Mouse (Mus musculus): Measurements from ENCODE around the gene Arl15. TPM values are rescaled to one million over a fixed set of nuclear protein-coding genes. Genes with fewer than 3 reads are reported as not detected.

Gene Arl15
- polyA plus RNA-seq, 1 experiment: 23.8 TPM

DNA sequence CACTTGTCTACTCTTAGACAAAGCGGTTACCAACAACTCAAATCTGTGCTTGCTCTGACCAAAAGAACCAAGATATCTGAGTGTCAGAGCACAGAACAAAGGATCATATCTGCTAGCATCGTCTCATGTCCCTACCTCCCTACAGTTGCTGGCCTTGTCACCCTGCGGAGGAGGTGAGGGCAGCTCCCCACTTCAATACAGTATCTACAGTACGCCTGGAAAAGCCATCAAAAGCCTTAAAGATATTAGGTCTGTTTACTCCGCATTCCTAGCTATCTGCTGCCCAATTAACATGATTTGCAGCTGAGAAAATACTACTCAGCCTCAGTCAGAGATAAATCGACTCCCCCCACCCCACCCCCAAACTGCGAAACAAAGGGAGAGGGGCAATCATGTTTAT, 371.3 kb downstream of the Arl15 start:
- TF ChIP-seq POLR2A (IDR thresholded peaks at IDR 0.05; ENCODE audit: borderline replicate concordance, extremely low read depth, insufficient read depth, insufficient read length, poor library complexity, severe bottlenecking): no peak
- no peak for TF ChIP-seq CTCF (IDR thresholded peaks at IDR 0.05; ENCODE audit: borderline replicate concordance, extremely low read depth, insufficient read depth, insufficient read length)
- no peak for DNase-seq (ENCODE audit: low read depth)

DNA sequence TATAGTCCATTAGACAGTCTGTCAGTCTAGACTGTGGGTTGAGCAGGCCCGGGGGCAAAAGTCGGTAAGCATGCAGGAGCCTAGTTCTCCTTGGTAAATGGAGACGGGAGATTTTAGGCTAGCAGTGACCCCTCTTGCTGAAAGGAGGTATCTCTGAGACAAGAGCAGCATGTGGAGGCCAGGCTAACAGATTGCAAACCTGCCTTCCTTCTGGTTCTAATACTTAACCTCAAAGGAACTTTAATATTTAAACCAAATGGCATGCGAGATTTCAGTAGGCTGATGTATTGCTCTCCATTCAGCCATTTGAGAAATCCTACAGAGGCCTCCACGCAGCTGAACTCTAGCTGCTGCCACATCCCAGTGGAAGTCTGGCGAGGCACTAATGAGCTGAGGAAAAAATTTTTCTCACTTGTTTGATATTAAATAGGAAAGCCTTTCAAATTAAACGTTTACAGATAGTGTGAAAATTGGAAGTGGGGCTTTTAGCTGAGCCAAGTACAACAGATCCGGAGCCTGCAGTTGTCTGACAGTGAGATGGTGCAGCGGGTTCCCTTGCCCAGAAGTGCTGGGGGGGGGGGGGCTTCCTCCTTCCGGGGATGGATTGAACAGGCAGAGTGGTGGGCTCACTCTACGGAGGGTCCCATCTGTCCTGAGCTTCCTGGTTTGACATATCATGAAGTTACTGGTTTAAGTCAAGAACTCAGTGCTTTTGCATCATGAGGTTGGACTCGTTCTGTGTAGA, 372.3 kb downstream of the Arl15 start:
- TF ChIP-seq CTCF (IDR thresholded peaks at IDR 0.05; ENCODE audit: borderline replicate concordance, extremely low read depth, insufficient read depth, insufficient read length) (no peak), POLR2A (IDR thresholded peaks at IDR 0.05; ENCODE audit: borderline replicate concordance, extremely low read depth, insufficient read depth, insufficient read length, poor library complexity, severe bottlenecking) (no peak)
- peak; percentile 61 for DNase-seq (ENCODE audit: low read depth)

DNA sequence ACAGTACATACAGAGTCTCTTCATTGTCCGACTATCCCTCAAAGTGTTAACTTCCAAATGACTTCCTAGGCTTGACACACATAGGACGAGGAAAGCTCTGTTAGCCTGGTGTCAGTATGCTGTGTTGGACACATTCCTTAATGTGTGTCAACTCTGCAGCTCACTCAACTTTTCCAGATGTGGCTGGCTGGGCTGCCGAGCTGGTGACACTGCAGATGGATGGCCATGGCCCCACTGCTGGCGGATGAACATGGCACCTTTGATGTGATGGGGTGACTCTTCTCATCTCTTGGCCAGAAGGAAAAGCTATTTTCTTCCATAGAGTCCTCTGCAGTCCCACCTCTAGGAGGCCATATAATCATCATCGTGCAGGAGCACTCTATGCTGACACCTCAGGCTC, 375.8 kb downstream of the Arl15 start:
- TF ChIP-seq CTCF (IDR thresholded peaks at IDR 0.05; ENCODE audit: borderline replicate concordance, extremely low read depth, insufficient read depth, insufficient read length): no peak
- TF ChIP-seq POLR2A (IDR thresholded peaks at IDR 0.05; ENCODE audit: borderline replicate concordance, extremely low read depth, insufficient read depth, insufficient read length, poor library complexity, severe bottlenecking): no peak
- no peak for DNase-seq (ENCODE audit: low read depth)

DNA sequence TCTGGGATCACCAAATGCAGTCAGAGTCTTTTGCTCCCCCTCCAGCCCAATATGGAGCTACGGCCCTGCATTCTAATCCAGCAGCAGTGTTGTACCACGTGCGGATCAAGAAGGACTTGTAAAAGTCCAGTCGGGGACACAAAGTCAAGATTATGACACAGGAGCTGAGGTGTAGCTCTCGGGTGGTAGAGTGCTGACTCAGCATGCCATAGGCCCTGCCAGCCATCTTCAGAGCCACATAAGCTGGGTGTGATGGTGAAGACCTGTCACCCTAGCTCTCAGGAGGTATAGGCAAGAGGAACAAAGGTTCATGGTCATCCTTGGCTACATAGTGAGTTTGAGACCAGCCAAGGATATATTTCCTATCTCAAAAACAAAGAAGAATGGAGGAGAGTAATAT, 377.2 kb downstream of the Arl15 start:
- DNase-seq (ENCODE audit: low read depth): no peak
- TF ChIP-seq POLR2A (IDR thresholded peaks at IDR 0.05; ENCODE audit: borderline replicate concordance, extremely low read depth, insufficient read depth, insufficient read length, poor library complexity, severe bottlenecking) (no peak), CTCF (IDR thresholded peaks at IDR 0.05; ENCODE audit: borderline replicate concordance, extremely low read depth, insufficient read depth, insufficient read length) (no peak)

DNA sequence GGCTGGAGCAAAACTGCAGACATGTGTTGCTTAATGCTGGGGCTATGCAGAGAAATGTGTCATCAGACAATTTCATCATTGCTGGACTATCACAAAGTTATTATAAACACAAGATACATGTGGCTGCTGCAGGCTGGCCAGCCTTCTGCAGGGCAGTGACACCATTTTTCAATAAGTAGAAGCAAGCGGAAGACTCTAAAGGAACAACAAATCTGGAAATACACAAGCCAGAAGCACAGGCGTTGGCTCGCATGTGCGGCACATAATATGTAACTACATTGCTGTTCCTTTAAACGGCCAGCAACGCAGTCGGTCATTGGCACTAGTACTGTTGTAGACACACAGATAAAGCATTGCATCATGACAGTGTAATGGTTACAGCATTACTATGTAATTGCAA, 393.8 kb downstream of the Arl15 start:
- TF ChIP-seq POLR2A (IDR thresholded peaks at IDR 0.05; ENCODE audit: borderline replicate concordance, extremely low read depth, insufficient read depth, insufficient read length, poor library complexity, severe bottlenecking) (no peak), CTCF (IDR thresholded peaks at IDR 0.05; ENCODE audit: borderline replicate concordance, extremely low read depth, insufficient read depth, insufficient read length) (no peak)
- DNase-seq (ENCODE audit: low read depth): no peak

DNA sequence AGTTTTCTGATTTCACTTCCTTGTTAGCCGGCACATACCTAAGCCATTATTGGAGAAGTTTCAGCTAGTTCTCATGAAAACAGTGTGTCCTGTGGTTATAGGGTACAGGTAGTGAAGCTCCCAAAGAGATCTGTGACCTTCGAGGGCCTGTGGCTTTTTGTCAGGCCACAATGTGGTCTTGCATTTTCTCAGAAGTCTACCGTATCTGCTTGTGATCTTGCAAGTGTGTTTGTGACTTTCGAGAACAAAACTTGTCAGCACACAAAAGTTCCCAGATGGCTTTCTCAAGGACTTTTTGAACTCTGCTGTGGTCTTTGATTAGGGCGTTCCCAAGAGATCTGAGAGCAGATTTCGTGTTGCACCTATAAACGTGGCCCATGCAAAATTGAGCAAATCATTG, 394.5 kb downstream of the Arl15 start:
- TF ChIP-seq POLR2A (IDR thresholded peaks at IDR 0.05; ENCODE audit: borderline replicate concordance, extremely low read depth, insufficient read depth, insufficient read length, poor library complexity, severe bottlenecking) (no peak), CTCF (IDR thresholded peaks at IDR 0.05; ENCODE audit: borderline replicate concordance, extremely low read depth, insufficient read depth, insufficient read length) (no peak)
- no peak for DNase-seq (ENCODE audit: low read depth)

DNA sequence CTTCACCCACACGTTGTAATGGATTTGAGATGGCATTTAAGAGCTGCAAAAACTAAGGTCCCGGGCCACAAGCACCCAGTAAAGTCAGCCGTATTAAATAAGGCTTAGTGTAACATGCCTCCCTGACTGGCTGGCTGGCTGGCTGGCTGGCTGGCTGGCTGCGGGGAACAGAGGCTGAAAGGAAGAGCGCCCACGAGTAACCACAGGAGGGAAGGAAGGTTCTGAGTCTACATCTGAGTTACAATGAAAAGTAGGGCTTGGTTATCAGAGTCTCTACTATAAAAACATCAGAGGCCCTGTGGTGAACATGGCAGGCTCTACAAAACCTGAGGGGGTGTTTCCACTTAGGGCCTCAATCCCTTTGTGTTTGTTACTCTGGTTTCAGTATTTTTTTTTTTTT, 395.1 kb downstream of the Arl15 start:
- no peak for DNase-seq (ENCODE audit: low read depth)
- no peak for TF ChIP-seq POLR2A (IDR thresholded peaks at IDR 0.05; ENCODE audit: borderline replicate concordance, extremely low read depth, insufficient read depth, insufficient read length, poor library complexity, severe bottlenecking)
- no peak for TF ChIP-seq CTCF (IDR thresholded peaks at IDR 0.05; ENCODE audit: borderline replicate concordance, extremely low read depth, insufficient read depth, insufficient read length)

DNA sequence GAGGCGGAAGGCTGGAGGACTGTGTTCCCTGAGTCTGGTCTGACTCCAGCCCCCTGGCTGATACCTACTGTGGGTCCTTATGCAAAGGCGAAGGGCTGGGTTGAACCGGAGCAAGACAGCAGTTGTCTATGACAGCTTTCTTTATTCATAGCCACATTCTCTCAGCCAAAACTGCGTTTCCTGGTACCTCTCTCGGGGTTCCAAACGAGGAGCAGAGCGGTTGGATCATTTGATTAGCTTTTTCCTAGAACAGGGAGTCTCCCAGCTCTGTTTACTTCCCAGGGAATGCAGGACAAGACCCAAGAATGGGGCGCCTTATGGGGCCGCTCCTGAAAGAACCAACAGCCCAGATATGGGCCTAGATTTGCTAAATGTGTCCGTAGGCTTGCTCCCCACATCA, 396.6 kb downstream of the Arl15 start:
- TF ChIP-seq CTCF (IDR thresholded peaks at IDR 0.05; ENCODE audit: borderline replicate concordance, extremely low read depth, insufficient read depth, insufficient read length): no peak
- no peak for TF ChIP-seq POLR2A (IDR thresholded peaks at IDR 0.05; ENCODE audit: borderline replicate concordance, extremely low read depth, insufficient read depth, insufficient read length, poor library complexity, severe bottlenecking)
- no peak for DNase-seq (ENCODE audit: low read depth)

DNA sequence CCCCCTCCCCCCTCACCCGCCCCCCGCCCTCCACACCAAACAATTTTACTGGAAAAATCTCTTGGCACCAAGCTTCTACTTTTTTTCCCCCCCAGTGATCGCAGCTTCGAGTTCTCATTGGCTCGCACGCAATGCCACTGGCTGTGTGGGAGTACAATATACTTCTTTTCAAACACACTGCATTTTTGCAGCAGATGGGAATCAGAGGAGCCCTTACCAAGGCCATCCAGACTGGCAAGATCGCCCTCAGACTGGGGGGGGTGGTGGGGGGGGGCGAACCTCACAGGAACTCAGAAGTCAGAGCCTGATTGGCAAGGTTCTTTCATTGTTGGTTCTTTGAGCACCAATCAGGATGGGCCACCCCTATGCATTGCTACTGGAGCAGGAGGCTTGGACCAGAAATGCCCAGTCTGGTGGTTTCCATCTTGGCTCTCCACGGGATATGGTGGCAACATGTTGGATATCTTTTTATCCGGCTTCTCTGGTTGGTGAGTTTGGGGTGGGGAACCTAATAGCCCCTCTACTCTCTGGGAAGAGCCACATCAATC, 404.0 kb downstream of the Arl15 start:
- no peak for TF ChIP-seq CTCF (IDR thresholded peaks at IDR 0.05; ENCODE audit: borderline replicate concordance, extremely low read depth, insufficient read depth, insufficient read length)
- TF ChIP-seq POLR2A (IDR thresholded peaks at IDR 0.05; ENCODE audit: borderline replicate concordance, extremely low read depth, insufficient read depth, insufficient read length, poor library complexity, severe bottlenecking): no peak
- peak; percentile 60 for DNase-seq (ENCODE audit: low read depth)

DNA sequence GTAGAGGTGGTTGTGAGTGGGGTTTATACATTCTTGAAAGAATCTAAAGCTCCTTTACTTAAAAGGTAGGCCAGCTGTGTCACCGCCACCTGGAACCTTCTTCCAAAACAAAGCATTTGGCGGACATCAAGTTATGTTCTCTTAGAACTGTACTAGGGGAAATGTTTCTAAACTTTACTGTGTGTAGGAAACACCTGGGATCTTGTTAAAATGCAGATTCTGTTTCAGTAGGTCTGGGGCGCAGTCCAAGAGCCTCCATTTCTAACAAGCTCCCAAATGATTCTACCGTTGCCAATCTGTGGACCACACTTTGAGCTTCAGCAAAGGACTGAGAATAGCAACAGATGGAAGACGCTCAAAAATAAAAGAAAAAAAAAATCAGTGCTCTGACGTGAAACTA, 405.4 kb downstream of the Arl15 start:
- no peak for DNase-seq (ENCODE audit: low read depth)
- TF ChIP-seq POLR2A (IDR thresholded peaks at IDR 0.05; ENCODE audit: borderline replicate concordance, extremely low read depth, insufficient read depth, insufficient read length, poor library complexity, severe bottlenecking) (no peak), CTCF (IDR thresholded peaks at IDR 0.05; ENCODE audit: borderline replicate concordance, extremely low read depth, insufficient read depth, insufficient read length) (no peak)

DNA sequence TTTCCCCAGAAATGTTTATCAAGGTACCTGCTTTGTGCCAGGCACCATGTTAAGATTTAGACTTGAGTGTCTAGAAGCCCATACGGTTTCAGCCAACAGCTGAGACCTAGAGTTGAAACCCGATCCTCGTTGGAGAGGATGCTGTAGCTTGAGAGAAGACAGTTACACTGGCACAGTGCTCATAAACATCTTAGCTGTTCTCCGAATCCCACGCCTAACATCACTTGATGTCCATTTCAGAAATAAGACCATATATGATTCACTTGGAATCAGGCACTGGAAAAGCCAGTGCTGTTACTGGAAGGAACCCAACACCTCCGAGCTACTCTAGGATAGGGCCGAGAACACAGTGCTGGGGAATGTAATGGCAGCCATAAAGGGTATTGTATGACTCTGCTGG, 406.2 kb downstream of the Arl15 start:
- DNase-seq (ENCODE audit: low read depth): no peak
- TF ChIP-seq CTCF (IDR thresholded peaks at IDR 0.05; ENCODE audit: borderline replicate concordance, extremely low read depth, insufficient read depth, insufficient read length): no peak
- TF ChIP-seq POLR2A (IDR thresholded peaks at IDR 0.05; ENCODE audit: borderline replicate concordance, extremely low read depth, insufficient read depth, insufficient read length, poor library complexity, severe bottlenecking): no peak

Measured in brain, embryonic 14.5 days (tissue).